Mouse (Mus musculus) gastrocnemius, postnatal 36 days (tissue): ENCODE data around the gene Inka1. TPM values are rescaled to one million over a fixed set of nuclear protein-coding genes. Genes with fewer than 3 reads are reported as not detected.
"Not testable (repeated sequence)": the region's sequence is repeated elsewhere in the genome, so short reads cannot be mapped to it uniquely, and the experiment has no call there.

Source experiments
- DNase-seq, 2 experiments: peaks; one replicate each; pipeline ENCODE4 v3.0.0; 2022
- intact Hi-C: fragments of 180-260 bp; cut with DNase I; formaldehyde crosslinking; loops from one replicate; pipeline ENCODE4 v1.15.1; 2025
- long read RNA-seq, 2 experiments: library from polyadenylated mRNA; stranded (forward); transcript quantifications; one replicate each; pipeline ENCODE4 v2.0.0; 2021
- total RNA-seq, 2 experiments: library from RNA; stranded (reverse); gene quantifications; 2 replicates each; pipeline ENCODE4 v1.2.3; 2021

Gene Inka1
- total RNA-seq, result 1 to 10 TPM; 1.6 to 2.8 TPM
- long read RNA-seq, experiment 1, result 0 reads
- long read RNA-seq, experiment 2, transcript Inka1-201 (2 exons, 1,025 nt), result major isoform, 5 of 6 reads
- long read RNA-seq, experiment 2, partial matches to known transcripts, result 0 of 6 reads
- long read RNA-seq, experiment 2, other reads (novel, unspliced or antisense), result 1 of 6 reads

GRCm38 (mm10) chr9:107985131-107986119 lies at the start of gene Inka1:
Gene Inka1, minus strand, starts transcription at chr9:107985879.
- peak; percentile 90 for DNase-seq
- intact Hi-C loops, result loop anchor here (2.0 kb wide), 1 partner anchor 83 kb away; no protein-coding TSS in a partner anchor

- intact Hi-C loops, result no loop called here
- DNase-seq, result no peak
Measured at GRCm38 (mm10) chr9:108032126-108032525, 46.4 kb upstream of the Inka1 start.

- intact Hi-C loops, result no loop called here
- DNase-seq, result no peak
Measured at GRCm38 (mm10) chr9:108027867-108028266, 42.2 kb upstream of the Inka1 start.

GRCm38 (mm10) chr9:108026584-108026983 lies 40.9 kb upstream of the Inka1 start:
- intact Hi-C loops, result no loop called here
- DNase-seq, result no peak

GRCm38 (mm10) chr9:108023216-108023615 lies 37.5 kb upstream of the Inka1 start:
- no peak for DNase-seq
- intact Hi-C loops, result no loop called here

GRCm38 (mm10) chr9:108020741-108021140 lies 35.1 kb upstream of the Inka1 start:
- intact Hi-C loops, result no loop called here
- no peak for DNase-seq

GRCm38 (mm10) chr9:108017127-108017526 lies 31.4 kb upstream of the Inka1 start:
- intact Hi-C loops, result no loop called here
- DNase-seq, result no peak

GRCm38 (mm10) chr9:108013577-108013976 lies 27.9 kb upstream of the Inka1 start:
- intact Hi-C loops, DNase-seq: not testable (repeated sequence)

GRCm38 (mm10) chr9:108010385-108010784 lies 24.7 kb upstream of the Inka1 start:
- no peak for DNase-seq
- intact Hi-C loops, result no loop called here

GRCm38 (mm10) chr9:108008041-108008440 lies 22.4 kb upstream of the Inka1 start:
- intact Hi-C loops, result no loop called here
- no peak for DNase-seq

- no peak for DNase-seq
- intact Hi-C loops, result loop anchor here (5.0 kb wide), 1 partner anchor 44 kb away; the partner anchor contains the start of gene Gmppb
Measured at GRCm38 (mm10) chr9:108003531-108003890, 17.8 kb upstream of the Inka1 start.

- intact Hi-C loops, result loop anchor here (5.0 kb wide), 1 partner anchor 44 kb away; the partner anchor contains the start of gene Gmppb
- DNase-seq, result no peak
Measured at GRCm38 (mm10) chr9:108002778-108003530, 17.3 kb upstream of the Inka1 start.

- intact Hi-C loops, result loop anchor here (5.0 kb wide), 1 partner anchor 45 kb away; the partner anchor contains the start of gene Gmppb
- DNase-seq, result peak; percentile 100
Measured at GRCm38 (mm10) chr9:108001922-108002770, 16.5 kb upstream of the Inka1 start, which contains the start of gene Ip6k1. Gene Ip6k1, plus strand, starts transcription at chr9:108002501.

GRCm38 (mm10) chr9:107996049-107996448 lies 10.4 kb upstream of the Inka1 start, which contains the start of gene Gm20662:
Gene Gm20662, plus strand, starts transcription at chr9:107996349.
- intact Hi-C loops, result no loop called here
- DNase-seq, result no peak

- intact Hi-C loops, result no loop called here
- DNase-seq, result no peak
Measured at GRCm38 (mm10) chr9:107995513-107995912, 9.8 kb upstream of the Inka1 start.

- no peak for DNase-seq
- intact Hi-C loops, result no loop called here
Measured at GRCm38 (mm10) chr9:107994464-107994863, 8.8 kb upstream of the Inka1 start.

- intact Hi-C loops, result no loop called here
- DNase-seq, result no peak
Measured at GRCm38 (mm10) chr9:107993013-107993412, 7.3 kb upstream of the Inka1 start.

- no peak for DNase-seq
- intact Hi-C loops, result no loop called here
Measured at GRCm38 (mm10) chr9:107992197-107992596, 6.5 kb upstream of the Inka1 start, which contains the start of gene Cdhr4. Gene Cdhr4, plus strand, starts transcription at chr9:107992497.

GRCm38 (mm10) chr9:107987950-107988349 lies 2.3 kb upstream of the Inka1 start:
- no peak for DNase-seq
- intact Hi-C loops, result loop anchor here (2.0 kb wide), 1 partner anchor 85 kb away; no protein-coding TSS in a partner anchor
